Mouse (Mus musculus): ENCODE data around the gene Olfr12.

Olfr12 gene

GRCm38 (mm10) chr1:92617488-92617887 is at the start of gene Olfr12:
Olfr12 (plus strand) TSS chr1:92617788.
- no peak for DNase-seq (ENCODE audit: low spot score)

GRCm38 (mm10) chr1:92571022-92571421 is 46.6 kb upstream of the Olfr12 start, which contains the start of gene Olfr1413:
Olfr1413 (plus strand) TSS chr1:92571322.
- no peak for DNase-seq (ENCODE audit: low spot score)

GRCm38 (mm10) chr1:92585479-92585878 is 32.1 kb upstream of the Olfr12 start, which contains the start of gene Olfr1412:
Olfr1412 (plus strand) TSS chr1:92585779.
- no peak for DNase-seq (ENCODE audit: low spot score)

- DNase-seq (ENCODE audit: low spot score): no peak
These were observed 23.5 kb upstream of the Olfr12 start, which contains the start of gene Olfr1411 for GRCm38 (mm10) chr1:92594111-92594510. Olfr1411 (plus strand) TSS chr1:92594411.

- no peak for DNase-seq (ENCODE audit: low spot score)
These were observed 21.6 kb upstream of the Olfr12 start for GRCm38 (mm10) chr1:92596019-92596418.

- DNase-seq (ENCODE audit: low spot score): no peak
These were observed 12.1 kb upstream of the Olfr12 start, which contains the start of gene Olfr1410 for GRCm38 (mm10) chr1:92605482-92605881. Olfr1410 (plus strand) TSS chr1:92605782.

GRCm38 (mm10) chr1:92607711-92608110 is 9.9 kb upstream of the Olfr12 start:
- no peak for DNase-seq (ENCODE audit: low spot score)

GRCm38 (mm10) chr1:92611008-92611407 is 6.6 kb upstream of the Olfr12 start:
- DNase-seq (ENCODE audit: low spot score): peak; percentile 77

GRCm38 (mm10) chr1:92613175-92613574 is 4.4 kb upstream of the Olfr12 start:
- DNase-seq (ENCODE audit: low spot score): no peak

- peak; percentile 53 for DNase-seq (ENCODE audit: low spot score)
These were observed 3.1 kb upstream of the Olfr12 start for GRCm38 (mm10) chr1:92614516-92614915.

GRCm38 (mm10) chr1:92616046-92616445 is 1.5 kb upstream of the Olfr12 start:
- no peak for DNase-seq (ENCODE audit: low spot score)

- no peak for DNase-seq (ENCODE audit: low spot score)
These were observed 772 bp downstream of the Olfr12 start for GRCm38 (mm10) chr1:92618360-92618759.

- DNase-seq (ENCODE audit: low spot score): no peak
These were observed 10.6 kb downstream of the Olfr12 start for GRCm38 (mm10) chr1:92628227-92628626.

GRCm38 (mm10) chr1:92632196-92632595 is 14.6 kb downstream of the Olfr12 start:
- no peak for DNase-seq (ENCODE audit: low spot score)

- DNase-seq (ENCODE audit: low spot score): no peak
These were observed 15.4 kb downstream of the Olfr12 start for GRCm38 (mm10) chr1:92632948-92633347.

- DNase-seq (ENCODE audit: low spot score): no peak
These were observed 16.1 kb downstream of the Olfr12 start for GRCm38 (mm10) chr1:92633726-92634125.

GRCm38 (mm10) chr1:92634569-92634968 is 17.0 kb downstream of the Olfr12 start:
- DNase-seq (ENCODE audit: low spot score): no peak

GRCm38 (mm10) chr1:92634976-92635599 is 17.5 kb downstream of the Olfr12 start:
- peak; percentile 9 for DNase-seq (ENCODE audit: low spot score)

GRCm38 (mm10) chr1:92636015-92636414 is 18.4 kb downstream of the Olfr12 start:
- no peak for DNase-seq (ENCODE audit: low spot score)

- DNase-seq (ENCODE audit: low spot score): no peak
These were observed 19.1 kb downstream of the Olfr12 start for GRCm38 (mm10) chr1:92636676-92637075.

GRCm38 (mm10) chr1:92637501-92638172 is 20.0 kb downstream of the Olfr12 start:
- no peak for DNase-seq (ENCODE audit: low spot score)

GRCm38 (mm10) chr1:92638181-92638580 is 20.6 kb downstream of the Olfr12 start:
- no peak for DNase-seq (ENCODE audit: low spot score)

- DNase-seq (ENCODE audit: low spot score): no peak
These were observed 21.1 kb downstream of the Olfr12 start for GRCm38 (mm10) chr1:92638736-92639135.

Measured in embryo, embryonic 10 days (tissue).